Mouse (Mus musculus) right cerebral cortex, postnatal 10 days (tissue): ENCODE measurements at regions not wholly inside any gene's neighbourhood (a gene's known extent, or its start where the extent isn't known, plus 50 kb on each side); places are given as distances from the start of the nearest gene placed in this dataset.
"Not testable (repeated sequence)": the region's sequence is repeated elsewhere in the genome, so short reads cannot be mapped to it uniquely, and the experiment has no call there.

Experiments used
- DNase-seq, 2 experiments: peaks; one replicate each; pipeline ENCODE4 v3.0.0; 2021; ENCODE audit warnings: low spot score in 2 of 2

- no peak for DNase-seq
Measured at GRCm38 (mm10) chr16:31553361-31554146, 109.7 kb upstream of the Dlg1 start.

GRCm38 (mm10) chr16:31560426-31560825 is 102.8 kb upstream of the Dlg1 start:
- no peak for DNase-seq

- no peak for DNase-seq
Measured at GRCm38 (mm10) chr16:31564926-31565325, 98.3 kb upstream of the Dlg1 start.

- no peak for DNase-seq
Measured at GRCm38 (mm10) chr16:31568316-31568715, 94.9 kb upstream of the Dlg1 start.

GRCm38 (mm10) chr16:31569871-31570270 is 93.4 kb upstream of the Dlg1 start:
- no peak for DNase-seq

- peak; percentile 60 to 69 for DNase-seq
Measured at GRCm38 (mm10) chr16:31570311-31571139, 92.7 kb upstream of the Dlg1 start.

- DNase-seq: not testable (repeated sequence)
Measured at GRCm38 (mm10) chr16:31573833-31574232, 89.4 kb upstream of the Dlg1 start.

GRCm38 (mm10) chr16:31575646-31576045 is 87.6 kb upstream of the Dlg1 start:
- DNase-seq: not testable (repeated sequence)

- DNase-seq: no peak
Measured at GRCm38 (mm10) chr16:31576422-31576821, 86.8 kb upstream of the Dlg1 start.

GRCm38 (mm10) chr16:31577347-31577746 is 85.9 kb upstream of the Dlg1 start:
- no peak for DNase-seq

GRCm38 (mm10) chr16:31579318-31579717 is 83.9 kb upstream of the Dlg1 start:
- no peak for DNase-seq

- no peak for DNase-seq
Measured at GRCm38 (mm10) chr16:31580779-31581178, 82.5 kb upstream of the Dlg1 start.

GRCm38 (mm10) chr16:31582885-31583284 is 80.4 kb upstream of the Dlg1 start:
- DNase-seq: no peak

- no peak for DNase-seq
Measured at GRCm38 (mm10) chr16:31583627-31584026, 79.6 kb upstream of the Dlg1 start.

GRCm38 (mm10) chr16:31584216-31584823 is 78.9 kb upstream of the Dlg1 start:
- no peak for DNase-seq

- no peak for DNase-seq
Measured at GRCm38 (mm10) chr16:31587036-31587435, 76.2 kb upstream of the Dlg1 start.

GRCm38 (mm10) chr16:31589576-31589975 is 73.7 kb upstream of the Dlg1 start:
- no peak for DNase-seq

GRCm38 (mm10) chr16:31591565-31591964 is 71.7 kb upstream of the Dlg1 start:
- DNase-seq: no peak

- DNase-seq: peak; percentile 83 to 87
Measured at GRCm38 (mm10) chr16:31592014-31592871, 71.0 kb upstream of the Dlg1 start.

GRCm38 (mm10) chr16:31592973-31593683 is 70.1 kb upstream of the Dlg1 start:
- no peak for DNase-seq

- no peak for DNase-seq
Measured at GRCm38 (mm10) chr16:31597965-31598364, 65.3 kb upstream of the Dlg1 start.
